Mouse (Mus musculus) embryonic facial prominence, embryonic 13.5 days (tissue): ENCODE measurements at regions not wholly inside any gene's neighbourhood (a gene's known extent, or its start where the extent isn't known, plus 50 kb on each side); places are given as distances from the start of the nearest gene placed in this dataset.

Experiments used
- ATAC-seq: fragments of 200-750 bp; cut with Nextera tagmentation; 2 replicates; pipeline ENCODE4 v1.8.0; 2017; ENCODE audit warnings: low read depth; ENCODE audit not compliant: insufficient number of reproducible peaks, insufficient read depth, low FRiP score, low TSS enrichment
- H3K27ac ChIP-seq: fragments of 300-500 bp; sonication (generic); 2 replicates; pipeline ENCODE4 v1.5.1; 2015; ENCODE audit warnings: moderate library complexity, mild to moderate bottlenecking, inconsistent platforms
- H3K27me3 ChIP-seq: fragments of 300-500 bp; sonication (generic); 2 replicates; pipeline ENCODE4 v1.6.1; 2015; ENCODE audit warnings: mild to moderate bottlenecking, inconsistent platforms
- H3K36me3 ChIP-seq: fragments of 300-500 bp; sonication (generic); 2 replicates; pipeline ENCODE4 v1.6.1; 2015; ENCODE audit warnings: mild to moderate bottlenecking, inconsistent platforms
- H3K4me1 ChIP-seq: fragments of 300-500 bp; sonication (generic); 2 replicates; pipeline ENCODE4 v1.6.1; 2015; ENCODE audit warnings: inconsistent platforms
- H3K4me2 ChIP-seq: fragments of 300-500 bp; sonication (generic); 2 replicates; pipeline ENCODE4 v1.6.1; 2015; ENCODE audit warnings: moderate library complexity, mild to moderate bottlenecking, inconsistent platforms
- H3K4me3 ChIP-seq: fragments of 300-500 bp; sonication (generic); 2 replicates; pipeline ENCODE4 v1.5.1; 2015; ENCODE audit warnings: mild to moderate bottlenecking, inconsistent platforms
- H3K9ac ChIP-seq: fragments of 300-500 bp; sonication (generic); 2 replicates; pipeline ENCODE4 v1.6.1; 2015; ENCODE audit warnings: mild to moderate bottlenecking, inconsistent platforms
- H3K9me3 ChIP-seq: fragments of 300-500 bp; sonication (generic); 2 replicates; pipeline ENCODE4 v1.6.1; 2016; ENCODE audit warnings: inconsistent platforms
- WGBS: fragments of 180-500 bp; shearing (Covaris S2); methylation state at CpG from one replicate; pipeline ENCODE4 v1.1.7; 2015; ENCODE audit warnings: mixed read lengths; 5-methylcytosine and 5-hydroxymethylcytosine counted together

DNA sequence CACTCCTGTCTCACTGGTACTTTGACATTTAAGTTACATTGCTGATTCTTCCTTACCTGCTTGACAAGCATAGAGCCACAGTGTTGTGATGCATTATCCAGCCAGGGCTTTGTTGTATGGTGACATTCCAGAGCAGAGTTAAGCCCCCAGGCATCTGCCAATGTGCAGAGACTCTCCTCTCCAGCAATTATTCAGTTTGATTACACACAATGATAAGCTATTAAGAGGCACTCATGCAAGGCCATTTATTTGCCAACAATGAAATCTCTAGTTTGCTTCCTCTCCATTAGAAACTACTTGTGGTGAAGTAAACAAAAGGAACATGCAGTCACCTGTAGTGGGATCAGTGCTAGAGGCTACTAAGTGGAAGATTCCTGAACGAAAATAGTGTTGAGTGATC lies 444.7 kb upstream of the Nova1 start:
- H3K4me2 ChIP-seq, result no peak overlapping the region

GRCm38 (mm10) chr12:47252306-47252705 lies 433.6 kb upstream of the Nova1 start:
- no peak overlapping the region for H3K4me3 ChIP-seq
- H3K9ac ChIP-seq, result no peak overlapping the region
- no peak overlapping the region for H3K4me2 ChIP-seq
- H3K9me3 ChIP-seq, result no peaks in the 10 kb centered on the region
- H3K27ac ChIP-seq, result no peak overlapping the region
- H3K27me3 ChIP-seq, result no peaks in the 10 kb centered on the region
- ATAC-seq, result no peak
- no peaks in the 10 kb centered on the region for H3K36me3 ChIP-seq
- no peaks in the 10 kb centered on the region for H3K4me1 ChIP-seq

More for the DNA sequence above, 444.7 kb upstream of the Nova1 start:
- H3K4me1 ChIP-seq, result no peaks in the 10 kb centered on the region
- H3K9me3 ChIP-seq, result no peaks in the 10 kb centered on the region
- H3K36me3 ChIP-seq, result no peaks in the 10 kb centered on the region
- H3K4me3 ChIP-seq, result no peak overlapping the region
- ATAC-seq, result no peak
- WGBS, result 51% methylated on average over 1 of the region's 1 CpGs
- H3K9ac ChIP-seq, result no peak overlapping the region
- no peaks in the 10 kb centered on the region for H3K27me3 ChIP-seq
- H3K27ac ChIP-seq, result no peak overlapping the region

DNA sequence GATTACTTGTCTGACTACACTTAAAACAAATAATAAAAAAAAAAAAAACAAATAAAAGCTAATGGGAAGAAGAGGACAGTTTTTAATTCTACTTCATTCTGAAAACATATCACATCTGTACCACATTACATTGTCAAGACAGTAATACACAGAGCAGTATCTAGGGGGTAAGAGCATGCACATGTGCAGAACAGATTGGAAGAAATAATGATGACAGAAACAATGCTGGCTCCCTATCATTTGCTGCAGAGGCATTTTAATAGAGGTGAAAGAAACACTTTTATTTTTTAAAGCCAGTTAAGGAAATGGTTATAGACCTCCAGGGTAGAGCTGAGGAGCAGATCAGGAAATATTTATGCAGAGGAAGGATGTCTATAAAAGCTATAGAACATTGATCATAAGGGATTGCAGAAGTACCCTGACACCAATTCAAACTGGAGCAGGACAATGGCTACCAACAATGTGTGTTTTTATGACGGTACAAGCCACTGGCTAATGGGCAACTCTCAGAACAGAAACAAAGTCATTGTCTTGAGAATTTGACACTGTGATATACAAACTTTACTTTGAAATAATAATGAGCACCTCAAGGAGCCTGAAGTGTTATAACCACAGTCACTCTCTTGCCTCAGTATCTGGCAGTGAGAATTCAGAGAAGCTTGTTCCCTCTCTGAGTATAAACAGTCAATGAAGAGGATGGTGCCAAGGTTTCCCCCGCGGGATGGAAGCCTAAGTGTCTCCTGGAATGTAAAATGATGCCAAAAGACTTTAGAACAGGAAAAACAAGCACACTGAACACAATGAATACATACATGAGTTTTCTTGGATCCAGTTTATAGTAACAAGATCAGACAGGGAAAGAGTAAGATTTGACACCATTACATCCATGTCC lies 425.1 kb upstream of the Nova1 start:
- H3K27ac ChIP-seq, result no peak overlapping the region
- no peaks in the 10 kb centered on the region for H3K4me1 ChIP-seq
- 67% methylated on average over 3 of the region's 3 CpGs for WGBS
- no peak for ATAC-seq
- no peak overlapping the region for H3K9ac ChIP-seq
- no peaks in the 10 kb centered on the region for H3K9me3 ChIP-seq
- H3K4me2 ChIP-seq, result no peak overlapping the region
- no peaks in the 10 kb centered on the region for H3K36me3 ChIP-seq
- H3K27me3 ChIP-seq, result no peaks in the 10 kb centered on the region
- H3K4me3 ChIP-seq, result no peak overlapping the region

GRCm38 (mm10) chr12:47220016-47220415 lies 401.3 kb upstream of the Nova1 start:
- H3K4me3 ChIP-seq, result no peak overlapping the region
- H3K9me3 ChIP-seq, result no peaks in the 10 kb centered on the region
- no peaks in the 10 kb centered on the region for H3K4me1 ChIP-seq
- H3K4me2 ChIP-seq, result no peak overlapping the region
- no peak for ATAC-seq
- no peaks in the 10 kb centered on the region for H3K27me3 ChIP-seq
- H3K9ac ChIP-seq, result no peak overlapping the region
- no peak overlapping the region for H3K27ac ChIP-seq
- WGBS, result 34% methylated on average over 4 of the region's 4 CpGs
- H3K36me3 ChIP-seq, result no peaks in the 10 kb centered on the region

DNA sequence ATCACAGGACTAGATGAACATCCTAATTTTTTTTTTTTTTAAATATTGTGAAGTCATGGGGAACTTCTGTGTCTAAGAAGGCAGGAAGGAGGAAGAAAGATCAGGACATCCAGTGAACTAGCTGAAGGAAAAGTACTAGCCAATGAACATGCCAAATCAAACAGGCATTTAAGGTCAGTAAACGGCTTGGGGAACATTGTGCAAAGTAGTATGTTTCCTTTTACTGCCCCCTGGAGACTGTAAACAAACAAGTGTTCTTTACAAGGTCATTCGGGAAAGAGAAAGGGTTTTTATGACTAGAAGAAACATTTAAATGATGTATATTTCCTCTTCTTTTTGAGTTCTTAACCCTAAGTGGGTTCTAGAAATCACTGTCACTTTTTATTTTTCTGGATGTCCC lies 400.6 kb upstream of the Nova1 start:
- H3K36me3 ChIP-seq, result no peaks in the 10 kb centered on the region
- H3K27ac ChIP-seq, result no peak overlapping the region
- WGBS, result 43% methylated on average over 2 of the region's 2 CpGs
- H3K4me1 ChIP-seq, result no peaks in the 10 kb centered on the region
- no peaks in the 10 kb centered on the region for H3K27me3 ChIP-seq
- H3K4me3 ChIP-seq, result no peak overlapping the region
- no peak overlapping the region for H3K9ac ChIP-seq
- no peak overlapping the region for H3K4me2 ChIP-seq
- no peak for ATAC-seq
- H3K9me3 ChIP-seq, result no peaks in the 10 kb centered on the region

DNA sequence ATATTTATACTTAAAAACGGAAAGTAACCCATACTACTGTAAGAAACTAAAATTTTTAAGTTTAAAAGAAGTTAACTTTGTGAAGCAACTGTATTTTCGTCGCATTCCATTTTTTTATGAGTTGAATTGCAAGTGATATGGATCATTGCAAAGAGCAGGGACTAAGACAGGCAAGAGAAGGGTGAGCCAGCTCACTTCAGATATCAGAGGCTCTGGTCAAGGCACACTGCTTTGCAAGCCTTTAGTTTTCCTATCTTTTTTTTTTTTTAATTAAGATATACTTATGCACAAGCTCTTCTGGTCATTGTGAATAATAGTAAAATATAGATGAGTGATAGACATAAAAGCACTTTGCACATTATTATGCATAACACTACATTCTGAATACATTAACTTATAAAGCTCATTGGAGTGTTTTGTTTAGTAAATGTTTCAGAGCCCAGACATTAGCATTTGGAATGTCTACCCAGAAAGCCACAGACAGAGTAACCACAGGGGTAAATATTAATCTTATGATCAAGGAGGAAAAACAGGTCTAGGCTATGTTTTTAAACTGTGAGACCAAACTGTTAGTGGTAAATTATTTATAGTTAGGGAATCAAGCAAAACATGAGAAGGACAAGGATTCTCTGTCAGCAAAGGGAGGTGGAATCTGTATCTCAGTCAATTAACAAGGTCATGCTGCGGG lies 392.8 kb upstream of the Nova1 start:
- no peak overlapping the region for H3K9ac ChIP-seq
- H3K9me3 ChIP-seq, result no peaks in the 10 kb centered on the region
- WGBS, result 83% methylated on average over 4 of the region's 4 CpGs
- no peak overlapping the region for H3K27ac ChIP-seq
- no peaks in the 10 kb centered on the region for H3K36me3 ChIP-seq
- H3K27me3 ChIP-seq, result no peaks in the 10 kb centered on the region
- H3K4me3 ChIP-seq, result no peak overlapping the region
- no peak overlapping the region for H3K4me2 ChIP-seq
- no peak for ATAC-seq
- H3K4me1 ChIP-seq, result no peaks in the 10 kb centered on the region

- no peaks in the 10 kb centered on the region for H3K9me3 ChIP-seq
- H3K4me3 ChIP-seq, result no peak overlapping the region
- no peak overlapping the region for H3K27ac ChIP-seq
- no peaks in the 10 kb centered on the region for H3K27me3 ChIP-seq
- H3K36me3 ChIP-seq, result no peaks in the 10 kb centered on the region
- ATAC-seq, result no peak
- WGBS, result 73% methylated on average over 1 of the region's 1 CpGs
- peaks cover 5% of the 10 kb centered on the region; the same call in 1 of the 2 replicates for H3K4me1 ChIP-seq
- no peak overlapping the region for H3K9ac ChIP-seq
- H3K4me2 ChIP-seq, result no peak overlapping the region
These were observed 384.2 kb upstream of the Nova1 start for GRCm38 (mm10) chr12:47202936-47203335.

- peaks cover 5% of the 10 kb centered on the region; the same call in 1 of the 2 replicates for H3K4me1 ChIP-seq
- ATAC-seq, result no peak
- H3K27me3 ChIP-seq, result no peaks in the 10 kb centered on the region
- no peak overlapping the region for H3K4me3 ChIP-seq
- H3K9me3 ChIP-seq, result no peaks in the 10 kb centered on the region
- no peaks in the 10 kb centered on the region for H3K36me3 ChIP-seq
- H3K27ac ChIP-seq, result no peak overlapping the region
- no peak overlapping the region for H3K4me2 ChIP-seq
- 69% methylated on average over 6 of the region's 6 CpGs for WGBS
- H3K9ac ChIP-seq, result no peak overlapping the region
These were observed 379.9 kb upstream of the Nova1 start for GRCm38 (mm10) chr12:47198609-47199008.

- Histone ChIP-seq H3K9me3 (no peaks in the 10 kb centered on the region), H3K27me3 (no peaks in the 10 kb centered on the region), H3K4me3 (peak overlapping the region; percentile 18), H3K9ac (no peak overlapping the region), H3K4me1 (peaks cover 15% of the 10 kb centered on the region), H3K27ac (no peak overlapping the region), H3K4me2 (peak overlapping the region; percentile 49), H3K36me3 (no peaks in the 10 kb centered on the region)
- no peak for ATAC-seq
- WGBS, result 52% methylated on average over 8 of the region's 8 CpGs
These were observed 346.0 kb upstream of the Nova1 start for GRCm38 (mm10) chr12:47164736-47165135.

GRCm38 (mm10) chr12:47164031-47164717 lies 345.4 kb upstream of the Nova1 start:
- Histone ChIP-seq H3K9ac (no peak overlapping the region), H3K4me1 (peaks cover 15% of the 10 kb centered on the region), H3K4me2 (peak overlapping the region; percentile 49), H3K9me3 (no peaks in the 10 kb centered on the region), H3K36me3 (no peaks in the 10 kb centered on the region), H3K27ac (no peak overlapping the region), H3K27me3 (no peaks in the 10 kb centered on the region), H3K4me3 (peak overlapping the region; percentile 18)
- WGBS, result 18% methylated on average over 15 of the region's 15 CpGs
- ATAC-seq, result peak; percentile 48; the same call in 1 of the 2 replicates

- Histone ChIP-seq H3K36me3 (no peaks in the 10 kb centered on the region), H3K27me3 (no peaks in the 10 kb centered on the region), H3K9me3 (no peaks in the 10 kb centered on the region), H3K9ac (no peak overlapping the region), H3K4me1 (peaks cover 15% of the 10 kb centered on the region), H3K4me2 (peak overlapping the region; percentile 39), H3K4me3 (no peak overlapping the region), H3K27ac (no peak overlapping the region)
- no peak for ATAC-seq
- 31% methylated on average over 1 of the region's 1 CpGs for WGBS
These were observed 344.4 kb upstream of the Nova1 start for GRCm38 (mm10) chr12:47163171-47163570.
